Mouse (Mus musculus) liver, embryonic 13.5 days (tissue): Measurements from ENCODE around the gene S100a7a. TPM values are rescaled to one million over a fixed set of nuclear protein-coding genes. Genes with fewer than 3 reads are reported as not detected.

Experiments
- ATAC-seq: fragments of 200-750 bp; cut with Nextera tagmentation; 2 replicates; pipeline ENCODE4 v1.8.0; 2017; ENCODE audit warnings: low read depth, mild to moderate bottlenecking, moderate number of reproducible peaks, moderate library complexity
- DNase-seq: peaks from one replicate; pipeline ENCODE4 v3.0.0; 2022
- H3K27ac ChIP-seq: fragments of 300-500 bp; sonication (generic); 2 replicates; pipeline ENCODE4 v1.5.1; 2015; ENCODE audit warnings: moderate library complexity, mild to moderate bottlenecking, inconsistent platforms
- H3K27me3 ChIP-seq: fragments of 300-500 bp; sonication (generic); 2 replicates; pipeline ENCODE4 v1.6.1; 2015; ENCODE audit warnings: mild to moderate bottlenecking, inconsistent platforms
- H3K36me3 ChIP-seq: fragments of 300-500 bp; sonication (generic); 2 replicates; pipeline ENCODE4 v1.6.1; 2015; ENCODE audit warnings: mild to moderate bottlenecking, inconsistent platforms
- H3K4me1 ChIP-seq: fragments of 300-500 bp; sonication (generic); replicated peaks from 2 replicates; pipeline ENCODE4 v1.6.1; 2015; ENCODE audit warnings: inconsistent platforms
- H3K4me2 ChIP-seq: fragments of 300-500 bp; sonication (generic); 2 replicates; pipeline ENCODE4 v1.6.1; 2015; ENCODE audit warnings: inconsistent platforms, mild to moderate bottlenecking, moderate library complexity
- H3K4me3 ChIP-seq: fragments of 300-500 bp; sonication (generic); replicated peaks from 2 replicates; pipeline ENCODE4 v1.5.1; 2015; ENCODE audit warnings: mild to moderate bottlenecking, inconsistent platforms
- H3K9ac ChIP-seq: fragments of 300-500 bp; sonication (generic); 2 replicates; pipeline ENCODE4 v1.6.1; 2015; ENCODE audit warnings: mild to moderate bottlenecking, inconsistent platforms
- H3K9me3 ChIP-seq: fragments of 300-500 bp; sonication (generic); replicated peaks from 2 replicates; pipeline ENCODE4 v1.6.1; 2016; ENCODE audit warnings: inconsistent platforms
- WGBS: fragments of 180-500 bp; shearing (Covaris S2); methylation state at CpG from one replicate; pipeline ENCODE4 v1.1.7; 2015; ENCODE audit not compliant: insufficient replicate concordance; 5-methylcytosine and 5-hydroxymethylcytosine counted together
- polyA plus RNA-seq: library from polyadenylated mRNA; unstranded; fragments of >200 nt; fragmentation: Nextera tagmentation; extraction: Ambion mirVana; gene quantifications from 2 replicates; pipeline ENCODE4 v1.2.1, GENCODE M21; 2015

S100a7a gene
- polyA plus RNA-seq, 1 experiment from 2014 or later, result not detected

- H3K27me3 ChIP-seq, result no peaks in the 10 kb centered on the region
- H3K4me3 ChIP-seq, result no peak overlapping the region
- no peaks in the 10 kb centered on the region for H3K36me3 ChIP-seq
- ATAC-seq (no peak), DNase-seq (no peak)
- no peaks in the 10 kb centered on the region for H3K4me1 ChIP-seq
- H3K4me2 ChIP-seq, result no peak overlapping the region
- H3K27ac ChIP-seq, result no peak overlapping the region
- WGBS, result 59% methylated on average over 2 of the region's 2 CpGs
- H3K9me3 ChIP-seq, result no peaks in the 10 kb centered on the region
- no peak overlapping the region for H3K9ac ChIP-seq
Observed at GRCm38 (mm10) chr3:90629298-90629697, 24.5 kb upstream of the S100a7a start.

GRCm38 (mm10) chr3:90631984-90632383 lies 21.8 kb upstream of the S100a7a start:
- no peaks in the 10 kb centered on the region for H3K4me1 ChIP-seq
- ATAC-seq (no peak), DNase-seq (no peak)
- no peaks in the 10 kb centered on the region for H3K36me3 ChIP-seq
- no peak overlapping the region for H3K9ac ChIP-seq
- H3K9me3 ChIP-seq, result no peaks in the 10 kb centered on the region
- H3K4me2 ChIP-seq, result no peak overlapping the region
- no peaks in the 10 kb centered on the region for H3K27me3 ChIP-seq
- no peak overlapping the region for H3K27ac ChIP-seq
- H3K4me3 ChIP-seq, result no peak overlapping the region
- WGBS, result 42% methylated on average over 2 of the region's 2 CpGs

GRCm38 (mm10) chr3:90638511-90639275 lies 15.1 kb upstream of the S100a7a start:
- Histone ChIP-seq H3K27ac (no peak overlapping the region), H3K9me3 (no peaks in the 10 kb centered on the region), H3K4me2 (no peak overlapping the region), H3K27me3 (no peaks in the 10 kb centered on the region), H3K9ac (no peak overlapping the region), H3K36me3 (no peaks in the 10 kb centered on the region), H3K4me3 (no peak overlapping the region), H3K4me1 (no peaks in the 10 kb centered on the region)
- 33% methylated on average over 1 of the region's 1 CpGs for WGBS
- DNase-seq (no peak), ATAC-seq (no peak)

GRCm38 (mm10) chr3:90639511-90640154 lies 14.2 kb upstream of the S100a7a start:
- no peaks in the 10 kb centered on the region for H3K27me3 ChIP-seq
- WGBS, result 33% methylated on average over 7 of the region's 7 CpGs
- DNase-seq, result no peak

GRCm38 (mm10) chr3:90640981-90641380 lies 12.8 kb upstream of the S100a7a start:
- H3K9me3 ChIP-seq, result no peaks in the 10 kb centered on the region
- no peak overlapping the region for H3K4me3 ChIP-seq
- no peak for DNase-seq
- no peaks in the 10 kb centered on the region for H3K27me3 ChIP-seq
- no peaks in the 10 kb centered on the region for H3K4me1 ChIP-seq
- no peak overlapping the region for H3K4me2 ChIP-seq
- H3K36me3 ChIP-seq, result no peaks in the 10 kb centered on the region
- H3K9ac ChIP-seq, result no peak overlapping the region
- ATAC-seq, result no peak
- H3K27ac ChIP-seq, result no peak overlapping the region
- WGBS, result 56% methylated on average over 7 of the region's 7 CpGs

More at GRCm38 (mm10) chr3:90639511-90640154, 14.2 kb upstream of the S100a7a start:
- H3K9ac ChIP-seq, result no peak overlapping the region
- no peak overlapping the region for H3K4me3 ChIP-seq
- H3K36me3 ChIP-seq, result no peaks in the 10 kb centered on the region
- H3K27ac ChIP-seq, result no peak overlapping the region
- no peak for ATAC-seq
- no peak overlapping the region for H3K4me2 ChIP-seq
- H3K4me1 ChIP-seq, result no peaks in the 10 kb centered on the region
- no peaks in the 10 kb centered on the region for H3K9me3 ChIP-seq

- Histone ChIP-seq H3K4me3 (no peak overlapping the region), H3K4me1 (no peaks in the 10 kb centered on the region), H3K36me3 (no peaks in the 10 kb centered on the region), H3K4me2 (no peak overlapping the region), H3K27me3 (no peaks in the 10 kb centered on the region), H3K9ac (no peak overlapping the region), H3K27ac (no peak overlapping the region), H3K9me3 (no peaks in the 10 kb centered on the region)
- ATAC-seq (no peak), DNase-seq (no peak)
- WGBS, result 32% methylated on average over 3 of the region's 3 CpGs
Observed at GRCm38 (mm10) chr3:90644220-90644619, 9.6 kb upstream of the S100a7a start.

GRCm38 (mm10) chr3:90647291-90647690 lies 6.5 kb upstream of the S100a7a start:
- H3K27ac ChIP-seq, result no peak overlapping the region
- no peaks in the 10 kb centered on the region for H3K4me1 ChIP-seq
- no peaks in the 10 kb centered on the region for H3K9me3 ChIP-seq
- no peak for ATAC-seq
- H3K9ac ChIP-seq, result no peak overlapping the region
- H3K4me3 ChIP-seq, result no peak overlapping the region
- DNase-seq, result no peak
- H3K27me3 ChIP-seq, result no peaks in the 10 kb centered on the region
- 43% methylated on average over 1 of the region's 1 CpGs for WGBS
- no peak overlapping the region for H3K4me2 ChIP-seq
- no peaks in the 10 kb centered on the region for H3K36me3 ChIP-seq

GRCm38 (mm10) chr3:90648981-90649380 lies 4.8 kb upstream of the S100a7a start:
- H3K4me3 ChIP-seq, result no peak overlapping the region

GRCm38 (mm10) chr3:90649832-90650231 lies 4.0 kb upstream of the S100a7a start:
- no peak overlapping the region for H3K9ac ChIP-seq
- no peak overlapping the region for H3K4me3 ChIP-seq
- DNase-seq (no peak), ATAC-seq (no peak)
- H3K36me3 ChIP-seq, result no peaks in the 10 kb centered on the region
- H3K27ac ChIP-seq, result no peak overlapping the region
- no peaks in the 10 kb centered on the region for H3K27me3 ChIP-seq
- H3K9me3 ChIP-seq, result no peaks in the 10 kb centered on the region
- H3K4me2 ChIP-seq, result no peak overlapping the region
- no peaks in the 10 kb centered on the region for H3K4me1 ChIP-seq
- 67% methylated on average over 2 of the region's 2 CpGs for WGBS

More at GRCm38 (mm10) chr3:90648981-90649380, 4.8 kb upstream of the S100a7a start:
- DNase-seq (no peak), ATAC-seq (no peak)
- Histone ChIP-seq H3K27ac (no peak overlapping the region), H3K9me3 (no peaks in the 10 kb centered on the region), H3K36me3 (no peaks in the 10 kb centered on the region), H3K27me3 (no peaks in the 10 kb centered on the region), H3K4me1 (no peaks in the 10 kb centered on the region), H3K9ac (no peak overlapping the region), H3K4me2 (no peak overlapping the region)

- H3K27ac ChIP-seq, result no peak overlapping the region
- no peaks in the 10 kb centered on the region for H3K4me1 ChIP-seq
- no peaks in the 10 kb centered on the region for H3K36me3 ChIP-seq
- 29% methylated on average over 5 of the region's 5 CpGs for WGBS
- no peak overlapping the region for H3K9ac ChIP-seq
- no peaks in the 10 kb centered on the region for H3K27me3 ChIP-seq
- peak; percentile 24 for DNase-seq
- ATAC-seq, result no peak
- H3K4me2 ChIP-seq, result no peak overlapping the region
- H3K9me3 ChIP-seq, result no peaks in the 10 kb centered on the region
- no peak overlapping the region for H3K4me3 ChIP-seq
Observed at GRCm38 (mm10) chr3:90652878-90653508, 824 bp upstream of the S100a7a start.

- Histone ChIP-seq H3K27ac (no peak overlapping the region), H3K9ac (no peak overlapping the region), H3K27me3 (no peaks in the 10 kb centered on the region), H3K4me1 (no peaks in the 10 kb centered on the region), H3K9me3 (no peaks in the 10 kb centered on the region), H3K4me3 (no peak overlapping the region), H3K36me3 (no peaks in the 10 kb centered on the region), H3K4me2 (no peak overlapping the region)
- WGBS, result 55% methylated on average over 4 of the region's 4 CpGs
- DNase-seq (no peak), ATAC-seq (no peak)
Observed at GRCm38 (mm10) chr3:90657405-90657804, 3.6 kb downstream of the S100a7a start.
